Mouse (Mus musculus): ENCODE data around the gene Gper1.

DNA sequence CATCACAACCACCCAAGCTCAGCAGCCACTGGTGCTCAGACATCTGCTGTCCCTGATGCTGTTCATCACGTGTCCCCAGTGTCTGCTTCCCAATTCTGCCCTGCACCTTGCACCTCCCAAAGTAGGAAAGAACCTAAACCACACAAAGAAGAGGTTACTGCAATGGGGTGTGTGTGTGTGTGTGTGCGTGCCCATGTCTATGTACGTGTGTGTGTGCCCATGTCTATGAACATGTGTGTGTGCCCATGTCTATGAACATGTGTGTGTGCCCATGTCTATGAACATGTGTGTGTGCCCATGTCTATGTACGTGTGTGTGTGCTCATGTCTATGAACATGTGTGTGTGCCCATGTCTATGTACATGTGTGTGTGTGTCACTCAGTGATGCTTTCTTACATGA is 27.4 kb upstream of the Gper1 start:
- TF ChIP-seq POLR2A (IDR thresholded peaks at IDR 0.05; ENCODE audit: low read depth, low read length) (no peak), CTCF (IDR thresholded peaks at IDR 0.05; ENCODE audit: extremely low read depth, insufficient read depth, insufficient read length, insufficient replicate concordance) (no peak)
